Mouse (Mus musculus) kidney, postnatal 10 days (tissue): ENCODE measurements around the gene Tigar.

ENCODE experiments used
- DNase-seq: peaks from one replicate; pipeline ENCODE4 v3.0.0; 2021; ENCODE audit warnings: mixed read lengths

Tigar gene

DNA sequence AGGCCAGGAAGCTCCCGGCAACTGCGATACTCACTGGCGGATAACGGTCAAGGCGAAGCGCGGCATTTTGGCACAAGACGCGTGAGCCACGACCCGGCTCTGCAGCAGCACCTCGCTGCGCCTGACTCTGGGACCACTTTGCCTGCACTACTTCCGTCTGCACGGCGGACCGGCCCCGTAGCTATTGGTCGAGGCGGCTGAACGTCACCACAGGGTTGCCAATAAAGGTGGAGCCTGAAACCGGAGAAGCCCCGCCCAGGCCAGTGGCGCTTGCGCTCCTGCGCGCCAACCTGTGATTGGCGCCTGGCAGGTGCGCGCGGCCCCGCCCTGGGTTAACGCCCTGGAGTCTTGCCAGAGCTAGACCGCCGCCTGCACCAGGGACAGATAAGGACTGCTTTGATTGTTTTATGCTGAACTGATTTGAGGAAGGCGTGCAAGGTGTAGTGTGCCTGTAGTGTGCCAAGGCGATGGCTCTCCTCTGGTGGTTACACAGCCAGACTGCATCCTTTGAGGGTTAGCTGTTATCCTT is at the start of gene Tigar:
Tigar (minus strand) TSS at position 156 of the 529 bp plus-strand sequence.
- DNase-seq, result peak; percentile 93

DNA sequence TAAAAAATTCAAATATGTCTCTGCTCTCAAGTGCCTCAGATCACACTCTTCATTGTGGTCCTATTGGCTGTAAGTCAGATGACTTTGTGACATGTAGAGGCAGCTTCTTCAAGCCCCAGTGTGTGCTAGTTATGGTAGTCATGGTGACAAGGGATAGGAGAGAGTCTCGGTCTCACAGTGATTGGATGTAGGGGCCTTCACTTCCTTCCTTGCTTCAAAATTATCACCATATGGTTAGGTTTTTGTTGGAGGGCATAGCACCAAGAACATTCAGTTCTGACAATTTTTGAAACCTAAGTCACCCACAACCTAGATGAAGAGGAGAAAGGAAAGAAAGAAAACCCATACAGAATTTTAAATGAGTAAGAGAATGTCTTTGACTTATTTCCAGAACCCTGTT is 48.0 kb upstream of the Tigar start:
- no peak for DNase-seq

DNA sequence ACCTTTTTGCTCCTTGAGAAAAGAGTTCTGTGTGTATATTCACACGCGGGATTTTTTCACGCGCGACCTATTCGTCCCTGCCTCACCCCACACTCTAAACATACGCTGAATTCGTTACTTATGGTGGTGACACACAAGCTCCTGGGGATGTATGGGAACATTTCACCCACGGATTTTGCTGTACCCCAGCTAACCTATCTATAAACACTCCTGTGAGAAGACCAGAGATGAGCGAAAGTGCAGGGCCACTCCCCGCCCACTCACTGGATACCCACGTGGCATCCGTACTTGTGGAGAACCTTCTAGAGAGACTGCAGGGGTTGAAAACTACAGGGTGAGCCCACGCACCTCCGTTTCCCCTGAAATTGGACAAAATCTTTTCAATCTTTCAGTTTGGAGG is 46.1 kb upstream of the Tigar start:
- peak; percentile 61 for DNase-seq

DNA sequence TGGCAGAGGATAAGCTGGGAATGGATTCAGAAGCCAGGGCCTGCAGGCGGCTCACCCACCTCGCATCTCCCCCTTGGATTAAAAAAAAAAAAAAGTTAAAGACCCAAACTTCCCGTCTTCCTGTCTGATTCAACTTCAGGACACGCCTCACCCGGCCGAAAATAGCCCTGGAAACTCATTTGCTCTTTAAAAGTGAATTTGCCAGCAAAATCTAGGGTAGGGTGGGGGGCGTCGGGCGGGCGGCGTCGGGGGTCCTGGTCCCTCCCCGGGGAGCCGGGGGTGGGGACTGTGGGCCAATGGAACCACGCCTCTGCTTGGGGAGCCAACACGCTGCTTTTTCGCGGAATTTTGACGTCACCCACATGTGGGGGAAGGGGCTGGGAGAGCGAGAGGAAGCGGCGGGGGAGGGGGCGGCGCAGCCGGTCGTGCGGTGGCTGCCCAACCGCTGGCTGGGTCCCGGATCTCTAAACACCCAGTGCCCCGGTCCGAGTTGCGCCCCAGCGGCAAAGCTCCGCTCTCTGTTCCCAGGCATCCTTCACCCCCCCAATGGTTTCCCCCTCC is 45.4 kb upstream of the Tigar start:
- DNase-seq, result peak; percentile 95

DNA sequence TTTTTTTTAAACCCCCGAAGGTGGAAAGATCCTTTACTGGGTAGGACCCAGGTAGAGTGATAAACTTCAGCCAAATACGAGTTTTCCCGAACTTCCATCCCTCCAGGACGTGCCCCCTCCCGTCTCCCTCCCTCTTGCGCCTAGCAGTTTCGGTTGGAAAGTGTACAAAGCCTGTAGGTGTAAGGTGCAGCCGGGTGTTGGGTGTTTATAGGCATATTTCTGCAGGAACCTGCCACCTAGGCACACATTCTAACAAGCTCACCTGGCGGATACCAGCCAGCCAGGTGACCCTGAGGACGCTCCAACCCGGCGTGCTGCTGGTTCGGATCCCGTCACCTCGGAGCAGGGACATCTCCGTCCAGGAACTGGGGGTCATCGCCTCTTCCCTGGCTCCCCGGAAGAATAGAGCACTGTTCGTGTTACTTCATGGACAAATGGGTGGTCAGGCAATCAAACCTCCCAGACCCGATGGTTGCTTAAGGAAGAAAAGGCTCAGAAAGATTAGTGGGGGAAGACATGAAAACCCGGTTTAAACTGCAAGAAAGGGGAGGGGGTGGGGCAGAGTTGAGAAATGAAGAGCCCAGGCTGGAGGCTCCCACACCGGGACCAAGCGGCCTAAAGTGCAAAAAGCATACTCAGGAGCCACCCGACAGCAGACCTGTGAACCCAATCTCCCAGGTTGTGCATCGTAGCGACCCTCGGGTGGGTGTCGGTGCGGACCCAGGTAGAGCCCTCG is 44.8 kb upstream of the Tigar start:
- peak; percentile 46 for DNase-seq

DNA sequence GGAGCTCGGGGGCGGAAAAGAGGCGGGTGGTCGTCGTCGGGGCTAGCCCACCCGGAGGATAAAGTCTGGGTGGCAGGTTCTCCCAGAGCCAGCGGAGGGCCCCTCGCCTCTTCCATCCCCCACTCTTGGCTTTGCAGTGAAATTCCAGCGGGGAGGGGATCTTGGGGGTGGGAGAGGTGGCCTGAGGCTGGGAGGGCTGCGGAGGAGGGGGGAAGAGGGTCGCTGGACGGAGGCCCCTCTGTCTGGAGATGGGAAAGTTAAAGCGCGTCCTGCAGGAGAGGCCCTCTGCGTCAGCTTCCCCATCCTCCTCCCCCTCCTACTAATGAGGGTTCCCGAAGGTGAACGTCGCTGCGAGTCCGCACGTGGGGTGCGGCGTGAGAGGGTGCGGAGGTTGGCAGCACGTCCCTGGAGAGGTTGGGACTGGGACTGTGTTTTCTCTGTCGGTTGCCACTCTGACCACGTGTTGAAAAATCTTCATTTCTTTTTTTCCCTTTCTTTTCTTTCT is 44.0 kb upstream of the Tigar start:
- peak; percentile 66 for DNase-seq

DNA sequence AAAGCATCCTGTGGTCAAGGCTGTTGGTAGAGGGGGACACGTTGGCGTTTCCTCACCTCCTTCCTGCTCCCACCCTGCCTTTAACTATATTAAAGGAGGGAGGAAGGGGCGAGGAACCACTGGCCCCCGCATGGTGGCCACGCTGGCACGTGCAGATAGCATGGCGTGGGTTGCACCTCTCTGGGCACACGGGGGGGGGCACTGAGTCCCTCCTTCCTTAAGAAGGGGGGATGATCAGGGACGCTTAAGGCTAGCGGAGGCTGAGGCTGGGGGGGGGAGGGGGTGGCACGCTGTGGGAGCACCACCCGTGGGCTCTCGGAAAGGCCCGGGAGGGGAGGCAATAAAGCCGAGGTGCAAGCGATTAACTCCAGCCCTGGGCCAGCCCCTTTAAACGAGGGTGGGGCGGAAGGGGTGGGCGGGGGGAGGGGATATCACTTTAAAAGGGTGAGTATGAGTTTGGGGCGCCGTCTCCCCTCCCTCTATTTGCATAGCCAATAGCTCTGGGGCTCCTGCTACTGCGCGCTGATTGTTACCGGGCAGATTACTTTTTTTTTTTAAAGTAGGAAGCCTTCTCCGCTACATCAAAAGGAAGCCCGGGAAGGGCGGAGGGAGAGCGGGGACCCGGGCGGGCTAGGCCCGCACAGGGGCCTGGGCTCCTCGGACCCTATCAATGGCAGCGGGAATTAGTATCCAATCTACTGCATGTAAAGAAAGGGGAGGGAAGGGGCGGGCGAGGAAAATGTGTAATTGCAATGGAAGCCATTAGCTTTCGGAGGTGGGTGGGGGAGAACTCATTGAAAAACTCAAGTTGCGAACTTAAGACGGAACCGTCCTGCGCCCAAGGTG is 43.0 kb upstream of the Tigar start, which contains the start of gene Ccnd2:
Ccnd2 (minus strand) TSS at position 88 of the 846 bp plus-strand sequence.
- peak; percentile 84 for DNase-seq

DNA sequence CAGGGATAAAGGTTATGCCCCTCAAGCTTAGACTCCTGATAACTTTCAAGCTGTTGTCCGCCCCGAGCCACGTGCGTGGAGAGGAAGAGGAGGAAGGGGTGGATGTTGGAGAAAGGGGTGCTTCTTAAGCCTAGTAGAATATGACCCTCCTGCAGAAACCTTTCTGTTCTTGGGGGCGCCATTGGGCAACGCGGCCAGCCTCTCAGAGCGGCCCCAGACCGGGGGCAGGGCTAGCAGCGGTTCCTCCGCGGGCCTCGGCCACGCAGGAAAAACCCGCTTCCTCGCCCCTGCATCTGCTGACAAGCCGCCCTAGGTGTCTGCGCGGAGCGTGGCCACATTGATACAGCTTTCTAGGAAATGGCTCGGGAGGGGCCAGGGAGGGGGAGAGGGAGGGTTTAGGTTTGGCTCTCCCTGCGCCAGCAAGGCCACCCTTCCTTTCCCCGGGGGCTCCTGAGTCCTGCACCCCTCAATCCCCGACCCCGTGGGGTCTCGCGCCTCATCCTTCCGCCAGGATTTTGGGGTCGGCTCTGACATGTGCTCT is 42.3 kb upstream of the Tigar start:
- DNase-seq, result peak; percentile 72

DNA sequence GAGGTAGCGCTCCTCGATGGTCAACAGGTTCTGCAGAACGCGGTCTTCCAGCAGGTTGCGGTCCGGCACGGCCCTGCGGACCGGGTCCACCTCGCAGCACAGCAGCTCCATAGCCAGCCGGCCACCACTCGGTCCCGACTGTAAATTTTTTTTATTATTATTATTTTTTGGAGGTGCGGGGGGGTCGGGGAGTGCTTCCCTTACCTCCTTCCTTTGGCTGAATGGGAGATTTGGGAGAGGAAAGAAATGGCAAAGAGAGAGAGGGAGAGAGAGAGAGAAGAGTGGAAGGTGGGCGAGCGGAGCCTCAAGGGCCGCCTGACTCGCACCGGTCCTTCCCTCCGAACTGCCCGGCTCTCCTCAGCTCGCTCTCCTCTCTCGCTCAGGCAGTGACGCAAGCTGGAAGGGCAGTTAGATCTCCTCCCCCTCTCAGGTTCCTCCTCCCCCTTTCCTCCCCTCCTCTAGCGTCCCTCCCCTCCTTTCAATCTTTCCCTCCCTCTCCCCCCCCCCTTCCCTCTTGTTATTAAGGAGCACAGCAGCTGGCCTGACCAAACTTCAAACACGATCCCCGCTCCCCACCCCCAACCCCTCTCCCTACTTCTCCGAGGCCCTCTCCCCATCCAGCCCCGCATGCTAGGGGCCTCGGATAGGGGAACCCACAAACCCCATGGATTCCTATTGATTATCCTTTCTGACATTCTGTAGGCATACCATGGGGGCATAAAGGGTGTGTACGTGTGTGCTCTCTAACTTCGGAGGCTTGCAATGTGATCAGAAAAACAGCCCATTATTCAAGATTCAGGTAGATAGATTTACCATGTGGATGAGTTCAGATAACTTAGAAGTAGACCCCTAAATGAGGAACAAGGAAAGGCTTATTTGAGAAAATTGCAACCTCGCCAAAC is 41.6 kb upstream of the Tigar start:
- peak; percentile 89 for DNase-seq

DNA sequence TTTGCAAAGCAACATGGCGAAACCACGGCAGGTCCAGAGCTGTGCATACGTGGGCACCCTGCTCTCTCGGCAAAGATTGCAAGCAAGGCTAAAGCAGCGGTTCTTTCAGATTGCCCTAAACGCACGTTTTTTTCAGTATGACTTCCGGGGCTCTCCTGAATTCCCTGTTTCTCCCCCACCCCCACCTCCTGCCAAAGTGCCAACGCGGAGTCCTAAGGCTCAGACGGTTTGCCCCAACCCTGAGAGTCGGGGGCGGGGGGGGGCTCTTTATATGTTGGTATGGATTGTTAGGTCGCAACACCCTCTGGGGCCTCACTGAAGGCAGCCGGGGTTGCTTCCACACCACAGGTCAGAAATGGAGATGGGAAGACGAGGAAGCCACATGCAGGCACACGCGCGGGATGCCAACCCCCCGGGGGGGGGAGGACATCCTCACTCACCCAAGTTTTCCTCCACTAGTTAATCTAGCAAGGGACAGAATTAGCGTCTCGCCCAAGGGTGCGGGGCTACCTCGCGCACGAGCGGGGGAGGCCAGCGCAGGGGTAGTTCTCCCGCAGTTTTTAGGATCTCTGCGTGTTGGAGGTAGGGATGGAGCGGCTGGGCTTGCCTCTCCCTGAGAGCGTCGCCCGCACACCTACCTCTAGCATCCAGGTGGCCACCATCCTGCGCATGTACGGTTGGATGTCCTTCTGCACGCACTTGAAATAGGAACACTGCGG is 40.7 kb upstream of the Tigar start:
- DNase-seq, result peak; percentile 50

DNA sequence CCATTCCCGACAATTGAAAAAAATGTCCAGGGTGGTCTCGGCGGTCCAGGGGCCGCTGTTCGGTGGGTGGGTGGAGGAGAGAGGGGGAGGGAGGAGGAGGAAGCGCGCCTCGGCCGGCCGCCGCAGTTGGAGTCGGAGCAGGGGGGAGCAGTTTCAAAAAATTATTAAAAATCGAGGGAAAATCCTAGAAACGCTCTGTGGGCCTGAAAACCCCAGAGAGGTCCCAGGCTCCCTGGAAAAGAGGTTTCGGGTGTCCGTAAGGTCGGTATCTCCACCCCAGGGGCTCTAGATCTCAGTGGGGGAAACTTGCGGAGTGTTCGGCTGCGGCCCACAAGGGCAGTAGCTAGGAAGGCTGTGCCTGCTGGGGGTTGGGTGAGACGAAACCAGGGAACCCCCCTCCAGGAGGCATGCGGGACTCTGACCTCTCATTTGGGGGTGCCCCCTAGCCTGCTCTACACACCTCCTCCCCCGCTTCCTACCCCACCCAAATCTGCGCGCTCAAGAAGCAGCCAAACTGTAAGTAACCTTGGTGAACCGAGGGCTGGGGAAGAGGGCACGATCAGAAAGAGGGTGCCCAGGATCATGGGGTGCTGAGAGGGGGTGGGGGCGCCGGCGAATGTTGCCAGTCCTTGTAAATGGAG is 40.1 kb upstream of the Tigar start:
- DNase-seq, result peak; percentile 50

DNA sequence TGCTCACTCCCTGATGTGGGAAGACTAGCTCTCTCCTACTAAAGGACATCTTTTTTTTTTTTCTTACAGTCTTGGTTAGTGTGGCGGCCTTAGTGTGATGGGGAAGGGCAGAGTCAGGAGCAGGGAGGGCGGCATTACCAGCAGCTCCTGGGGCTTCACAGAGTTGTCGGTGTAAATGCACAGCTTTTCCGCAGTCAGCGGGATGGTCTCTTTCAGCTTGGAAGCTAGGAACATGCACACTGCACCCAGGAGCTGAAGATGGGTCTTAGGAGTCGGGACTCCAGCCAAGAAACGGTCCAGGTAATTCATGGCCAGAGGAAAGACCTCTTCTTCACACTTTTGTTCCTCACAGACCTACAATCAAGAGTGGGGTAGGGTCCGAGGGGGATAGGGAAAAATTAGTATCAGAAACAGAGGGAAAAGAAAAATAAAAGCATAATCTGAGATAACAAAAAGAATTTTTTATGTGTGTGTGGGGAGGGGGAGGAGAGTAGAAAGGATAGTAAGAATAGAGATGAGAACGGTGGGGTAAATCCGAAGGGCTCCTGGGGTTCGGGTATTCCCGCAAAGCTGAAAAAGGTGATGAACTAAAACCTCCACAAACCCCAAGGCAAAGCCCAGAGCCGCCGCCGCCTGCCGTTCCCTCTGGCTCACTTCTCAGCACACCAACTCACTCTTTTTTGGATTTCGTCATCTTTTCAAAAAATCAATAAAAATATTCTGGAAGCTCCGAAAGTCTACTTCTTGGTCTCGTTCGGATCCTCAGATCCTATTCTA is 39.4 kb upstream of the Tigar start:
- DNase-seq, result peak; percentile 57

DNA sequence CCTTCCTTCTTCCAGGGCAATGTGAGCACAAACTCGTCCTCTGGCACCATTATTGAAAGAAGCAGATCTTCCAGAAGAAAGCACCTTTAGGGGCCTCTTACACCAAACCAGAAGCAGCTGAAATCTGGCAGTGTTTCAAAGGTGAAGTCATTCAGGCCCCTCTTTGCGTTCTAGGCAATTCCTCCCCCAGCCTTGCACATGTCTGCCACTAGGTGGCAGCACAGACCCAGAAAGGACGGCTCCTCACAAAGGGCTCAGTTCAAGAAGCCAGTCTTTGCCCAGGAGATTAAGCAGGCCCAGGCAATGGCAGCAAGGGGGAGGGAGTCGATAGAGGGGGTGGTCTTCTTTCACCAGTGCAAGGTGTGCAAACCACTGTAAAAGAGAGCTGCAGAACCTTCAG is 38.3 kb upstream of the Tigar start:
- peak; percentile 92 for DNase-seq

DNA sequence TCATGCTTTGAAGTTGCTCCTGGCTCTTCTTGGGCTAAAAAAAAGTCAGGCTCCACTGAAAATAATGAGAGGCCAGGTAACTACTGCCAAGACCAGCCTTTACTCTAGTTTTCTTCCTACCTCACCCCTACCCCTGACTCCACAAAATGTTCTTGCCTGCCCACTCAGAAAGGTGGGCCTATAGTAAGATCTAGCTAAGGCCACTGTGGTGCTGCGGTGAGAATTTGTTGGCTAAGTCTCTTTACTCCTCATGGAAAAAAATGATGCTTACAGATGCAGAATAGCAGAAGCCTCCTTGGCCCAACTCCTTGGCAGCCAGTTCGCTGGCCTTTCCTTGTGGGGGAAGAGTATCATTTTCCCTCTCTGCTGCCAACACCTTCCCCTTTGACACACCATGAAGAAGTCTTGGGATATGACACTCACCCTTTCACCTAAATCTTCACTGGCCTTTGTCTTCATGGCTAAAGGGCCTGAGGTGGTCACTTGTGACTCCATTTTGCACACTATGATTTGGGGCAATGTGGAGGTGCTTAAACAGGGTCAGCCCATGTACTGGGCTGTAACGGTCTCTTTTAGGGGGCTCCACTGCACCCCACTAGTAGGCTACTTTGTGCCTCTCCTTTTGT is 37.1 kb upstream of the Tigar start:
- DNase-seq, result no peak

DNA sequence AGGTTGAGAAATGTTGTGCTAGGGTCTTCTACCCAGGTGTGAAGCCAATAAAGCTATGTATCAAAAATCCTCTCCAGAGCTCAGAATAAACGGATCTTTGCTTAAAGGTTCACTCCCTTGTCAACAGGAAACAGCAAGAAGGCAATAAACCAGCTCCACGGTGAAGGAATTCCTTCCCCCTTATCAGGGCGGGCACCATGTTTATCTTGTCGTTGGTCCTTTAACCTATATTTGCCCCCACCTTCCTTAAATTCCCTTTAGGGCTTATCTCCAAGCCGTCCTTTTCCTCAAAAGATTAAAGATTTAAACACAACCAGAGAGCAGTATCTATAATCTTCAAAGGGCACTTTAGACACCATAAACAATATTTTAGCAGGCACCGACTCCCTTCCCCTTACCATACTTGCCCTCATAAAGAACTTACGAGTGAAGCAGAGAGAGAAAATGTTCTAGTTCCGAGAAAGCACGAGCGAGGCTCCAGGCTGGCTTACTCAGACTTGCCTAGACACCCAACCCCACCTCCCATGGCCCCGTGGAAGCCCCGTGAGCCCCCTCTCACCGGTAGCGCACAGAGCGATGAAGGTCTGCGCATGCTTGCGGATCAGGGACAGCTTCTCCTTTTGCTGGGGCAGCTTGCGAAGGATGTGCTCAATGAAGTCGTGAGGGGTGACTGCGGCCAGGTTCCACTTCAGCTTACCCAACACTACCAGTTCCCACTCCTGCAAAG is 36.3 kb upstream of the Tigar start:
- no peak for DNase-seq

DNA sequence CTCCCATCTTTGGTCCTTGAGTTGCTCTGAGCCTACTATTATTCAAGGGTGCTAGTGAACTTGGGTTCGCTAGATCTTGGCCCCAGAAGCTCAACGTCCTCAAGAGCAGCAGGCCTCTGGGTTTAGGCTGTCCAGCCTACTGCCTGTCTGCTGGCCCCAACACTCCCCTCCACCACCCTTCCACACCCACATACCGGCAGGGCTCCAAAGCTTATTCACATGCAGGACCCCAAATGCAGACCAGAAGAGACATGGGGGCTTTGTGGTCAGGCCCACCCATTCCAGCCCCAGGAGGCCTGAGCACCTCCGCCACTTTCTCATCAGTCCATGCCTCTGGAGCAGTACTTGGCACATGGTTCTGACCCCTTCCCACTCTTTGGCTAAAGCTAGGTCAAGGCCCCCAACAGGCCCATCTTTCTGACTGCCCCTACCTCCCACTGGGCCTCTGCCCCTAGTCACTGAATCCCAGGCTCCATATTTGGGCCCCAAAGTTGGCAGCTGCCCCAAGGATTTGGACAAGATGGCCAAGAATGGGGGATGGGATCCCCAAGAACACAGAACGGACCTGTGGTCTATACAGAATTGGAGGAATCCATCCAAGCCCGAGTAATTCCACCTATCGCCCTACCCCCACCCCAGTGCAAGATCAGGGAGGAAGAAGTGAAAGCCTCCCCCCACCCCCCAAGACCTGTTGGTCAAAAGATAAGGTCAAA is 34.4 kb upstream of the Tigar start:
- DNase-seq, result no peak

DNA sequence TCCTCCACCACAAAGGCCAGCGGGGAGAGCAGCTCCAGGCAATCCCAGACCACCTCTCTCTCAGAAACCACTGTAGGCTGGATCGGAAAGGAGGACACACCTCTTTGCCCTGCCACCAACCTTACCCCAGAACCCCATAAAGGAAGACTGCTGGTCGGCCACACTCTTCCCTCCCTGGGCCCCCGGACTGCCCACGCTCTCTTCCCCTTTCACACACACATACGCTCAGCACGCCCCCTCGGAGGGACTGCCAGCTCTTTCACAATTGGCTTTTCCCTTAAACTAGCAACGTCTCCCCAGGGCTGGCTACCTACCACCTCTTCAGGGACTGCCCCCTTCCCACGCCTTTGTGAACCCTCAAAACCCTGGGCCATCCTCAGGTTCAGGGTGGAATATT is 33.8 kb upstream of the Tigar start:
- DNase-seq, result no peak
